ENCODE assay signal across 22 mouse cellular contexts in genomic region chr10:12253274-12253673, GRCm38 (mm10).
DNase-seq lines count a peak whose midpoint lies in the region; ATAC-seq and TF ChIP-seq lines count a peak whose summit lies in the region.
"Had no signal": no experiment of that assay in that cellular context is flagged by ENCODE, and none has a peak within 500 bp of the region (broad histone marks: within the 10 kb centered on the region; RNA-seq: fewer than 3 reads in every experiment).

No protein-coding gene starts in this region.

- H3K27me3 ChIP-seq in heart, embryonic 11.5 days (ENCODE audit: control insufficient read depth, insufficient read depth, low read length) = no peaks in the 10 kb centered on the region
- no peaks in the 10 kb centered on the region for H3K27me3 ChIP-seq in lung, postnatal 0 days (replicated peaks; ENCODE audit: insufficient read depth, low read length)
- H3K27me3 ChIP-seq in kidney, embryonic 15.5 days = no peaks in the 10 kb centered on the region
- H3K27me3 ChIP-seq: embryonic facial prominence, embryonic 12.5 days; forebrain, embryonic 13.5 days; forebrain, embryonic 15.5 days had no signal

- no peaks in the 10 kb centered on the region for H3K4me1 ChIP-seq in heart, embryonic 11.5 days (ENCODE audit: control insufficient read depth, insufficient read depth, low read length)
- H3K4me1 ChIP-seq in lung, postnatal 0 days (ENCODE audit: insufficient read depth, low read depth, low read length) = no peaks in the 10 kb centered on the region
- no peaks in the 10 kb centered on the region for H3K4me1 ChIP-seq in kidney, embryonic 15.5 days
- H3K4me1 ChIP-seq: embryonic facial prominence, embryonic 10.5 days; embryonic facial prominence, embryonic 12.5 days; forebrain, embryonic 13.5 days; forebrain, embryonic 15.5 days had no signal

- no peak for ATAC-seq in heart, embryonic 11.5 days (replicated peaks; ENCODE audit: insufficient number of reproducible peaks, low FRiP score, low TSS enrichment)
- ATAC-seq in lung, postnatal 0 days = no peak
- no peak for ATAC-seq in kidney, embryonic 15.5 days (replicated peaks; ENCODE audit: low FRiP score)
- ATAC-seq: activated CD4-positive, CD25-positive, alpha-beta regulatory T cell, adult 4 months; forebrain, embryonic 13.5 days; forebrain, embryonic 15.5 days; forebrain, postnatal 0 days; Patski had no signal

- TF ChIP-seq EP300 in lung, postnatal 0 days (IDR thresholded peaks at IDR 0.05) = no peak

- no peak overlapping the region for H3K9ac ChIP-seq in heart, embryonic 11.5 days (ENCODE audit: low read depth, low read length)
- no peak overlapping the region for H3K9ac ChIP-seq in lung, postnatal 0 days (replicated peaks; ENCODE audit: low read depth)
- H3K9ac ChIP-seq in kidney, embryonic 15.5 days = no peak overlapping the region
- H3K9ac ChIP-seq: embryonic facial prominence, embryonic 12.5 days; forebrain, embryonic 13.5 days; forebrain, embryonic 15.5 days; forebrain, postnatal 0 days had no signal

- H3K27ac ChIP-seq in heart, embryonic 11.5 days (ENCODE audit: low read depth, low read length) = no peak overlapping the region
- H3K27ac ChIP-seq in lung, postnatal 0 days (ENCODE audit: low read length) = no peak overlapping the region
- H3K27ac ChIP-seq in kidney, embryonic 15.5 days = no peak overlapping the region
- H3K27ac ChIP-seq: embryonic facial prominence, embryonic 10.5 days; embryonic facial prominence, embryonic 12.5 days; forebrain, embryonic 13.5 days; forebrain, embryonic 15.5 days had no signal

- no peak overlapping the region for H3K4me2 ChIP-seq in heart, embryonic 11.5 days
- H3K4me2 ChIP-seq in lung, postnatal 0 days (replicated peaks; ENCODE audit: low read depth, low read length) = no peak overlapping the region
- H3K4me2 ChIP-seq in kidney, embryonic 15.5 days = no peak overlapping the region
- H3K4me2 ChIP-seq: embryonic facial prominence, embryonic 12.5 days; forebrain, embryonic 13.5 days; forebrain, embryonic 15.5 days had no signal

- H3K9me3 ChIP-seq in heart, embryonic 11.5 days (replicated peaks; ENCODE audit: control insufficient read depth, low read length) = no peaks in the 10 kb centered on the region
- H3K9me3 ChIP-seq in lung, postnatal 0 days (ENCODE audit: low read length) = no peaks in the 10 kb centered on the region
- no peaks in the 10 kb centered on the region for H3K9me3 ChIP-seq in kidney, embryonic 15.5 days (replicated peaks)
- H3K9me3 ChIP-seq: embryonic facial prominence, embryonic 10.5 days; embryonic facial prominence, embryonic 12.5 days; forebrain, embryonic 13.5 days; forebrain, embryonic 15.5 days had no signal

- no peaks in the 10 kb centered on the region for H3K36me3 ChIP-seq in heart, embryonic 11.5 days (ENCODE audit: control insufficient read depth, insufficient read depth, low read length)
- H3K36me3 ChIP-seq in lung, postnatal 0 days (ENCODE audit: insufficient read depth, low read length) = no peaks in the 10 kb centered on the region
- no peaks in the 10 kb centered on the region for H3K36me3 ChIP-seq in kidney, embryonic 15.5 days
- H3K36me3 ChIP-seq: embryonic facial prominence, embryonic 10.5 days; embryonic facial prominence, embryonic 12.5 days; forebrain, embryonic 15.5 days had no signal

- DNase-seq in heart, adult 11 months = peak; percentile 44
- peak; percentile 55 for DNase-seq in 3T3-L1 (ENCODE audit: low read depth, low spot score)
- peak; percentile 85 for DNase-seq in Muller cell, postnatal 12 days (ENCODE audit: inconsistent ontology term)
- peak; percentile 11 for DNase-seq in brain, adult 2 months (ENCODE audit: low read depth, low spot score)
- no peak for DNase-seq in lung, postnatal 0 days (ENCODE audit: low spot score)
- DNase-seq: adrenal gland, adult 8-10 months; adrenal gland, postnatal 14 days; adrenal gland, postnatal 36 days; cerebellum, adult 11 months; cerebellum, adult 18-20 months; cerebellum, adult 8-10 months; cerebellum, postnatal 10 days; cerebellum, postnatal 25 days; forebrain, postnatal 0 days had no signal

- WGBS in heart, embryonic 11.5 days (ENCODE audit: insufficient replicate concordance) = 85% methylated on average over 3 of the region's 3 CpGs
- 88% methylated on average over 3 of the region's 3 CpGs for WGBS in lung, postnatal 0 days
- 83% methylated on average over 3 of the region's 3 CpGs for WGBS in kidney, embryonic 15.5 days

- no peak for TF ChIP-seq CTCF in lung, postnatal 0 days (IDR thresholded peaks at IDR 0.05)

- H3K4me3 ChIP-seq in heart, embryonic 11.5 days (ENCODE audit: low read depth, low read length) = no peak overlapping the region
- H3K4me3 ChIP-seq in lung, postnatal 0 days (ENCODE audit: low read depth, low read length) = no peak overlapping the region
- no peak overlapping the region for H3K4me3 ChIP-seq in kidney, embryonic 15.5 days (replicated peaks)
- H3K4me3 ChIP-seq: embryonic facial prominence, embryonic 10.5 days; embryonic facial prominence, embryonic 12.5 days; forebrain, embryonic 13.5 days; forebrain, embryonic 15.5 days had no signal
